Mouse (Mus musculus): ENCODE measurements around the gene Pdcd5. TPM values are rescaled to one million over a fixed set of nuclear protein-coding genes. Genes with fewer than 3 reads are reported as not detected.

Pdcd5 gene
- total and polyA plus RNA-seq, 2 experiments, result 61.5 to 71.0 TPM

DNA sequence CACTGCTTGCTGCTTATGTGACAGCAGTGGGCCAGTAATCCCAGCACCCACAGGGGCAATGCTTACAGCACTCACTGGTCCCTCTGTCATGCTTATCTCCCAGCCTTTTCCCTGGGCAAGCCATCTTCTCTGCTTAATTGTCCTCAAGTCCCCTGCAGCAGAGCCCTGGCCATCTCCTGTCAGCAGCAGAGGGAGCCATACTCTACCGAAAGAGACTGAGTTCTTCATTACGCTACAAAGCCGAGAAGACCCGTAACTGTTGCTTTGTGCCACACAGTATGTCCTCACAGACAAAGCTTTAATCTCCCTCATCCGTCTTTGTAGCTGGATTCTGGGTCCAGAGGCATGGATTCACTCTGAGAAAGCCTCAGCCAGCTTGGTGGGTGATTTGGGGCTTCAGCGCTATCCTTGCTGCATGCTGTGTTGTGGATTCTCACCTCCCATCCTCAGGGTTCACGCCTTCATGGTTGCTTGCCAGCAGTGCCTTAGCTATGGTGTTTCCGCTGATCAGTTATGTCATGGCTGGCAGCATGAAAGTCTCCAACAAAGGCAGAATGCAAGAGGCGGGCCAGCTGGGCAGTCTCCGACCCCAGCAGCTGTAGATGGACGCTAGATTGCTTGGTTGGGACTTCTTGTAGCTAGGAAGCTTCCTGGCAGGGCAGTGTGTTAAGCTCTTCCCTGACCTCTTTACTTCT is 3.5 kb upstream of the Pdcd5 start:
- Histone ChIP-seq H3K9ac (ENCODE audit: low read depth, low read length) (no peak overlapping the region), H3K36me3 (ENCODE audit: control insufficient read depth, insufficient read depth, low read length) (no peaks in the 10 kb centered on the region), H3K27me3 (ENCODE audit: control insufficient read depth, insufficient read depth, low read length) (no peaks in the 10 kb centered on the region), H3K27ac (replicated peaks; ENCODE audit: insufficient read depth, low read depth, low read length) (no peak overlapping the region), H3K79me2 (ENCODE audit: control insufficient read depth, insufficient read depth, low read length) (0 out of 2 replicates have a peak, but pooled peaks cover 4% of the 10 kb centered on the region), H3K4me1 (ENCODE audit: control insufficient read depth, insufficient read depth, low read length) (no peaks in the 10 kb centered on the region; the same call in 1 of the 2 replicates), H3K4me3 (ENCODE audit: insufficient read depth, low read depth, low read length) (no peak overlapping the region)
- 81% methylated on average over 11 of the region's 11 CpGs for WGBS
- TF ChIP-seq POLR2A (IDR thresholded peaks at IDR 0.05; ENCODE audit: extremely low read depth, insufficient read depth, low read length) (no peak), CTCF (IDR thresholded peaks at IDR 0.05; ENCODE audit: low read depth, low read length) (no peak)
- DNase-seq (ENCODE audit: extremely low read depth, low read depth, low spot score), result no peak

DNA sequence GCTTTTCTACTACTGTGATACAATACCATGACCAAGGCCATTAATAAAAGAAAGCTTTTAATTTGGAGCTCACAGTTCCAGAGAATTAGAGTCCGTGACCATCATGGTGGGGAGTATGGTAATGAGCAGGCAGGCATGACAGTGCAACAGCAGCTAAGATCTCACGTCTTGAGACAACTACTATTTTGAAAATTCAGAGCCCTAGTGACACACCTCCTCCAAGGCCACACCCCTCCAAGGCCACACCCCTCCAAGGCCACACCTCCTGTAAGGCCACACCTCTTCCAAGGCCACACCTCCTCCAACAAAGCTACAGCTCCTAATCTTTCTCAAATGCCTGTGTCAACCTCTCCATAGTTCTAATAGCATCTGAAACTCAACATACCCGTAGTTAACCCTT is 1.8 kb upstream of the Pdcd5 start:
- Histone ChIP-seq H3K4me1 (ENCODE audit: control insufficient read depth, insufficient read depth, low read length) (no peaks in the 10 kb centered on the region; the same call in 1 of the 2 replicates), H3K27ac (replicated peaks; ENCODE audit: insufficient read depth, low read depth, low read length) (no peak overlapping the region)
- DNase-seq (ENCODE audit: extremely low read depth, low read depth, low spot score), result peak; percentile 66

DNA sequence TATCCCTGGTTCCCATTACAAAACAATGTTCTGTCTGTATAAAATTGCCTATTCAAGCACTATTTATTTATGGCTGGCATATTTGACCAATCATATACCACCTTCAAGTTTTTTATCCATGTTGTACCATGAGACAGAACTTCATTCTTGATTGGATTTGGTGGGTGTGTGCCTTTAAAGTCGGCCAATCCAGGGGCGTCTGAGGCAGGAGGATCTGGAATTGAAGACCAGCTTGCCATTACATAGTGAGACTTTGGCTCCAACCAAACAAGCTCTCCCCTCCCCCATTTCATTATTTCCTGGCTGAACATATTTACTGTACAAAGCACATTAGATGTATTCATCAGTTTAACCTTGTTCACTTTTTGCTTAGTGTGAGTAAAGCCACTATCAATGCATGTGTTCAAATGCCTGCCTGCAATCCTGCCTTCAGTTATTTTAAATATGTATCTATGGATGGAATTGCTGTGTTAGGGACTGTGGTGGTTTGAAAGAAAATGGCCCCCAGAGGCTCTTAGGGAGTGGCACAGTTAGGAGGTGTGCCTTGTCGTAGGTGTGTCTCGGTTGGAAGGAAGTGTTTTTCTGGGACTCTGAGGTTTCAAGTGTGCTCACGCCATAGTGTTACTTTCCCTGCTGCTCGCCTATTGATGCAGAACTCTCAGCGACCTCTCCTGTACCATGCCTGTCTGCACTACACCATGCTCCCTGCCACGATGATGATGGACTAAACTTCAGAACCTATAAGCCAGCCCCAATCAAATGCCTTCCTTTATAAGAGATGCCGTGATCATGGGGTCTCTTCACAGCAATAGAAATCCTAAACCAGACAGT is 1.1 kb upstream of the Pdcd5 start:
- H3K4me3 ChIP-seq (ENCODE audit: insufficient read depth, low read depth, low read length), result no peak overlapping the region
- no peak overlapping the region for H3K9ac ChIP-seq (ENCODE audit: low read depth, low read length)
- H3K79me2 ChIP-seq (ENCODE audit: control insufficient read depth, insufficient read depth, low read length), result 0 out of 2 replicates have a peak, but pooled peaks cover 4% of the 10 kb centered on the region
- 83% methylated on average over 9 of the region's 9 CpGs for WGBS
- DNase-seq (ENCODE audit: extremely low read depth, low read depth, low spot score), result no peak
- H3K4me1 ChIP-seq (ENCODE audit: control insufficient read depth, insufficient read depth, low read length), result no peaks in the 10 kb centered on the region; the same call in 1 of the 2 replicates
- no peaks in the 10 kb centered on the region for H3K36me3 ChIP-seq (ENCODE audit: control insufficient read depth, insufficient read depth, low read length)
- no peaks in the 10 kb centered on the region for H3K27me3 ChIP-seq (ENCODE audit: control insufficient read depth, insufficient read depth, low read length)
- H3K27ac ChIP-seq (replicated peaks; ENCODE audit: insufficient read depth, low read depth, low read length), result no peak overlapping the region
- TF ChIP-seq CTCF (IDR thresholded peaks at IDR 0.05; ENCODE audit: low read depth, low read length) (no peak), POLR2A (IDR thresholded peaks at IDR 0.05; ENCODE audit: extremely low read depth, insufficient read depth, low read length) (no peak)

More for the DNA sequence above, 1.8 kb upstream of the Pdcd5 start:
- Histone ChIP-seq H3K27me3 (ENCODE audit: control insufficient read depth, insufficient read depth, low read length) (no peaks in the 10 kb centered on the region), H3K79me2 (ENCODE audit: control insufficient read depth, insufficient read depth, low read length) (0 out of 2 replicates have a peak, but pooled peaks cover 4% of the 10 kb centered on the region), H3K36me3 (ENCODE audit: control insufficient read depth, insufficient read depth, low read length) (no peaks in the 10 kb centered on the region), H3K9ac (ENCODE audit: low read depth, low read length) (no peak overlapping the region), H3K4me3 (ENCODE audit: insufficient read depth, low read depth, low read length) (no peak overlapping the region)
- 55% methylated on average over 3 of the region's 3 CpGs for WGBS
- TF ChIP-seq POLR2A (IDR thresholded peaks at IDR 0.05; ENCODE audit: extremely low read depth, insufficient read depth, low read length) (no peak), CTCF (IDR thresholded peaks at IDR 0.05; ENCODE audit: low read depth, low read length) (no peak)

DNA sequence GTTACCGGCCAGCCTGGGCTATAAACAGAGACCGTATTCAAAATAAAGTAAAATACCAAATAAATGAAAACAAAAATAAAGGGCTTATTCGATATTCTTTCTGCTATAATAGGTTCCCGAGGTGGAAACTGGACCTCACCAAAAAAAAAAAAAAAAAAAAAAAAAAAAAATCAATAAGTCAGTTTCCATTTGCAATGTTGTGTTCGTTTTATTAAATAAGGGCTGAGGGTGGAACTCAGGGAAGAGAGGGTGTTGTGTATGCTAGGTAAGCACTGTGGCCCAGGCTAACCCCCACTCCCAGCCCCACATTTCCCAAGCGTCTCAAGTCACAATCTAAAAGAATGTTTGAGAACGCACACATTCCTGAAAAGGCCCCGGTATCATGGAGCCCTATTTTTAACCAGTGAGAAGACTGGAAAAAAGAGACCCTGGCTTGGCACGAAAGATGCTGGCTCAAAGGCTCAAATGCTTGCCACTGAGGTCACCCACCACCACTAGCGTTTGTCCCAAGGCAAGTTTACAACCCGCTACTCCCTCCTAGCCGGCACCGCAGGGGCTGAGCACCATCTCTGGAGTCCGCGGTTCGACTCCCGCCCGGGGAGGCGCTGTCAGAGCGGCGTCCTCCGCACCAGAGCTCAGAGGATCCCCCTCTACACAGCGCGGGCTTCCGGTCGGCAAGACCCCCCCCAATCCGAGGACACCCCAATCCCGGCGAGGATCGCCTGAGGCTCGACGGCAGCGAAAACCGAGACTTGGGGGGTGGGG is 822 bp downstream of the Pdcd5 start:
- Histone ChIP-seq H3K4me1 (ENCODE audit: control insufficient read depth, insufficient read depth, low read length) (no peaks in the 10 kb centered on the region; the same call in 1 of the 2 replicates), H3K9ac (ENCODE audit: low read depth, low read length) (peak overlapping the region; percentile 86), H3K36me3 (ENCODE audit: control insufficient read depth, insufficient read depth, low read length) (peaks cover 5% of the 10 kb centered on the region), H3K4me3 (ENCODE audit: insufficient read depth, low read depth, low read length) (peak overlapping the region; percentile 85), H3K79me2 (ENCODE audit: control insufficient read depth, insufficient read depth, low read length) (0 out of 2 replicates have a peak, but pooled peaks cover 4% of the 10 kb centered on the region), H3K27ac (replicated peaks; ENCODE audit: insufficient read depth, low read depth, low read length) (no peak overlapping the region), H3K27me3 (ENCODE audit: control insufficient read depth, insufficient read depth, low read length) (no peaks in the 10 kb centered on the region)
- WGBS, result 7% methylated on average over 34 of the region's 34 CpGs
- no peak for TF ChIP-seq CTCF (IDR thresholded peaks at IDR 0.05; ENCODE audit: low read depth, low read length)
- no peak for TF ChIP-seq POLR2A (IDR thresholded peaks at IDR 0.05; ENCODE audit: extremely low read depth, insufficient read depth, low read length)
- DNase-seq (ENCODE audit: extremely low read depth, low read depth, low spot score), result peak; percentile 15

DNA sequence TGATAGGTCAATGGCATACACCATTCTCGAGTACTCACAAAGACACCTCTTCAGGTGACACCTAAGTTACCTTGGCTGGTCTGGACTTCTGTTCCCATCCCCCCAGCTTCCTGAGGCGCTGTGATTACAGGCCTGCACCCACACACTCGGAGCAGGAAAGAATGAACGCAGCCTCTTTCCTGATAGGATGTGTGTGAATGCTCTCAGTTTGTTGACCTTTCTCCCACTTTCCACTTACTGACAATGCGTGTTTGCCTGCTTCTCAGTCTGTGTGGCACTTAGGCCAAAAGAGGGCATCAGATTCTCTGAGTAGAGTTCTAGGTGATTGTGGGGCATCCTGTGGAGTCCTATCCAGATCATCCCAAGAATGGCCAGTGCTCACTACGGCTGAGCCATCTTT is 7.2 kb downstream of the Pdcd5 start:
- Histone ChIP-seq H3K4me1 (ENCODE audit: control insufficient read depth, insufficient read depth, low read length) (no peaks in the 10 kb centered on the region), H3K4me3 (ENCODE audit: insufficient read depth, low read depth, low read length) (no peak overlapping the region), H3K27ac (replicated peaks; ENCODE audit: insufficient read depth, low read depth, low read length) (no peak overlapping the region), H3K79me2 (ENCODE audit: control insufficient read depth, insufficient read depth, low read length) (no peaks in the 10 kb centered on the region), H3K36me3 (ENCODE audit: control insufficient read depth, insufficient read depth, low read length) (peaks cover 33% of the 10 kb centered on the region), H3K27me3 (ENCODE audit: control insufficient read depth, insufficient read depth, low read length) (no peaks in the 10 kb centered on the region), H3K9ac (ENCODE audit: low read depth, low read length) (no peak overlapping the region)
- no peak for DNase-seq (ENCODE audit: extremely low read depth, low read depth, low spot score)
- 28% methylated on average over 6 of the region's 6 CpGs for WGBS
- no peak for TF ChIP-seq POLR2A (IDR thresholded peaks at IDR 0.05; ENCODE audit: extremely low read depth, insufficient read depth, low read length)
- no peak for TF ChIP-seq CTCF (IDR thresholded peaks at IDR 0.05; ENCODE audit: low read depth, low read length)
